Mouse (Mus musculus): ENCODE results near the gene Phf14. TPM values are rescaled to one million over a fixed set of nuclear protein-coding genes. Genes with fewer than 3 reads are reported as not detected.

Phf14 gene
- polyA plus RNA-seq, 1 experiment from 2014 or later: 21.7 TPM

- H3K9me3 ChIP-seq (ENCODE audit: low read length): no peaks in the 10 kb centered on the region
- no peak overlapping the region for H3K27ac ChIP-seq (ENCODE audit: low read depth)
- no peaks in the 10 kb centered on the region for H3K4me1 ChIP-seq (ENCODE audit: insufficient read depth)
- H3K4me2 ChIP-seq (ENCODE audit: low read depth, low read length): no peak overlapping the region
- H3K36me3 ChIP-seq (replicated peaks; ENCODE audit: insufficient read depth, low read length): no peaks in the 10 kb centered on the region
- ATAC-seq: no peak
- no peaks in the 10 kb centered on the region for H3K27me3 ChIP-seq (ENCODE audit: insufficient read depth, low read length)
- no peak for TF ChIP-seq CTCF (IDR thresholded peaks at IDR 0.05; ENCODE audit: low read depth)
- no peak for TF ChIP-seq EP300 (IDR thresholded peaks at IDR 0.05; ENCODE audit: low read depth)
- WGBS (ENCODE audit: insufficient replicate concordance): 78% methylated on average over 8 of the region's 8 CpGs
- DNase-seq: no peak
- H3K9ac ChIP-seq (replicated peaks): no peak overlapping the region
- H3K4me3 ChIP-seq (ENCODE audit: low read depth, low read length): no peak overlapping the region
Observed at GRCm38 (mm10) chr6:12077880-12078618, 170.4 kb downstream of the Phf14 start.

GRCm38 (mm10) chr6:12079260-12079659 is 171.7 kb downstream of the Phf14 start:
- ATAC-seq (no peak), DNase-seq (no peak)
- no peak overlapping the region for H3K27ac ChIP-seq (ENCODE audit: low read depth)
- H3K4me1 ChIP-seq (ENCODE audit: insufficient read depth): no peaks in the 10 kb centered on the region
- WGBS (ENCODE audit: insufficient replicate concordance): 71% methylated on average over 4 of the region's 4 CpGs
- H3K4me3 ChIP-seq (ENCODE audit: low read depth, low read length): no peak overlapping the region
- H3K27me3 ChIP-seq (ENCODE audit: insufficient read depth, low read length): no peaks in the 10 kb centered on the region
- TF ChIP-seq EP300 (IDR thresholded peaks at IDR 0.05; ENCODE audit: low read depth) (no peak), CTCF (IDR thresholded peaks at IDR 0.05; ENCODE audit: low read depth) (no peak)
- H3K9ac ChIP-seq (replicated peaks): no peak overlapping the region
- H3K4me2 ChIP-seq (ENCODE audit: low read depth, low read length): no peak overlapping the region
- no peaks in the 10 kb centered on the region for H3K36me3 ChIP-seq (replicated peaks; ENCODE audit: insufficient read depth, low read length)
- H3K9me3 ChIP-seq (ENCODE audit: low read length): no peaks in the 10 kb centered on the region

GRCm38 (mm10) chr6:12080423-12080822 is 172.8 kb downstream of the Phf14 start:
- ATAC-seq: no peak
- Histone ChIP-seq H3K9me3 (ENCODE audit: low read length) (no peaks in the 10 kb centered on the region), H3K27ac (ENCODE audit: low read depth) (no peak overlapping the region), H3K4me3 (ENCODE audit: low read depth, low read length) (no peak overlapping the region), H3K27me3 (ENCODE audit: insufficient read depth, low read length) (no peaks in the 10 kb centered on the region), H3K4me1 (ENCODE audit: insufficient read depth) (no peaks in the 10 kb centered on the region), H3K36me3 (replicated peaks; ENCODE audit: insufficient read depth, low read length) (no peaks in the 10 kb centered on the region), H3K4me2 (ENCODE audit: low read depth, low read length) (no peak overlapping the region), H3K9ac (replicated peaks) (no peak overlapping the region)
- no peak for DNase-seq
- TF ChIP-seq EP300 (IDR thresholded peaks at IDR 0.05; ENCODE audit: low read depth) (no peak), CTCF (IDR thresholded peaks at IDR 0.05; ENCODE audit: low read depth) (no peak)
- 45% methylated on average over 5 of the region's 5 CpGs for WGBS (ENCODE audit: insufficient replicate concordance)

- ATAC-seq (no peak), DNase-seq (no peak)
- TF ChIP-seq EP300 (IDR thresholded peaks at IDR 0.05; ENCODE audit: low read depth) (no peak), CTCF (IDR thresholded peaks at IDR 0.05; ENCODE audit: low read depth) (no peak)
- no peaks in the 10 kb centered on the region for H3K9me3 ChIP-seq (ENCODE audit: low read length)
- no peak overlapping the region for H3K9ac ChIP-seq (replicated peaks)
- H3K4me2 ChIP-seq (ENCODE audit: low read depth, low read length): no peak overlapping the region
- H3K4me1 ChIP-seq (ENCODE audit: insufficient read depth): no peaks in the 10 kb centered on the region
- no peak overlapping the region for H3K27ac ChIP-seq (ENCODE audit: low read depth)
- no peaks in the 10 kb centered on the region for H3K27me3 ChIP-seq (ENCODE audit: insufficient read depth, low read length)
- 70% methylated on average over 2 of the region's 2 CpGs for WGBS (ENCODE audit: insufficient replicate concordance)
- no peak overlapping the region for H3K4me3 ChIP-seq (ENCODE audit: low read depth, low read length)
- no peaks in the 10 kb centered on the region for H3K36me3 ChIP-seq (replicated peaks; ENCODE audit: insufficient read depth, low read length)
Observed at GRCm38 (mm10) chr6:12081722-12082121, 174.1 kb downstream of the Phf14 start.

- H3K27me3 ChIP-seq (ENCODE audit: insufficient read depth, low read length): no peaks in the 10 kb centered on the region
- no peaks in the 10 kb centered on the region for H3K9me3 ChIP-seq (ENCODE audit: low read length)
- TF ChIP-seq CTCF (IDR thresholded peaks at IDR 0.05; ENCODE audit: low read depth): no peak
- no peak for TF ChIP-seq EP300 (IDR thresholded peaks at IDR 0.05; ENCODE audit: low read depth)
- H3K4me3 ChIP-seq (ENCODE audit: low read depth, low read length): no peak overlapping the region
- no peak overlapping the region for H3K9ac ChIP-seq (replicated peaks)
- no peak overlapping the region for H3K4me2 ChIP-seq (ENCODE audit: low read depth, low read length)
- H3K36me3 ChIP-seq (replicated peaks; ENCODE audit: insufficient read depth, low read length): no peaks in the 10 kb centered on the region
- WGBS (ENCODE audit: insufficient replicate concordance): 77% methylated on average over 2 of the region's 2 CpGs
- ATAC-seq: no peak
- H3K27ac ChIP-seq (ENCODE audit: low read depth): no peak overlapping the region
- no peaks in the 10 kb centered on the region for H3K4me1 ChIP-seq (ENCODE audit: insufficient read depth)
- no peak for DNase-seq
Observed at GRCm38 (mm10) chr6:12082125-12082524, 174.5 kb downstream of the Phf14 start.

- no peaks in the 10 kb centered on the region for H3K4me1 ChIP-seq (ENCODE audit: insufficient read depth)
- ATAC-seq (no peak), DNase-seq (no peak)
- no peak overlapping the region for H3K9ac ChIP-seq (replicated peaks)
- TF ChIP-seq EP300 (IDR thresholded peaks at IDR 0.05; ENCODE audit: low read depth): no peak
- no peak for TF ChIP-seq CTCF (IDR thresholded peaks at IDR 0.05; ENCODE audit: low read depth)
- no peaks in the 10 kb centered on the region for H3K27me3 ChIP-seq (ENCODE audit: insufficient read depth, low read length)
- H3K9me3 ChIP-seq (ENCODE audit: low read length): no peaks in the 10 kb centered on the region
- no peak overlapping the region for H3K27ac ChIP-seq (ENCODE audit: low read depth)
- H3K4me3 ChIP-seq (ENCODE audit: low read depth, low read length): no peak overlapping the region
- 47% methylated on average over 6 of the region's 6 CpGs for WGBS (ENCODE audit: insufficient replicate concordance)
- H3K36me3 ChIP-seq (replicated peaks; ENCODE audit: insufficient read depth, low read length): no peaks in the 10 kb centered on the region
- H3K4me2 ChIP-seq (ENCODE audit: low read depth, low read length): no peak overlapping the region
Observed at GRCm38 (mm10) chr6:12082531-12083216, 175.1 kb downstream of the Phf14 start.

Measured in liver, postnatal 0 days (tissue).